Mouse (Mus musculus) cerebellum, adult 2 months (tissue): ENCODE measurements around the gene Nxpe4.

Source experiments
- CTCF ChIP-seq: fragments of 200-500 bp; IDR thresholded peaks from 2 replicates; pipeline ENCODE4 v1.5.1; 2011; ENCODE audit warnings: low read depth, mild to moderate bottlenecking, control low read depth, low read length, moderate library complexity, borderline replicate concordance; ENCODE audit not compliant: insufficient read depth
- POLR2A ChIP-seq: fragments of 200-500 bp; IDR thresholded peaks from 2 replicates; pipeline ENCODE4 v1.6.1; 2011; ENCODE audit warnings: low read length, control low read depth, borderline replicate concordance; ENCODE audit not compliant: insufficient read depth

GRCm38 (mm10) chr9:48418397-48418796 lies 256.6 kb downstream of the Nxpe4 start:
- TF ChIP-seq CTCF (no peak), POLR2A (no peak)
